Mouse (Mus musculus): Measurements from ENCODE around the gene 0610037L13Rik.

Gene 0610037L13Rik

GRCm38 (mm10) chr4:107889731-107890432 is at the start of gene 0610037L13Rik:
Gene 0610037L13Rik (plus strand): TSS chr4:107889813.
- DNase-seq (ENCODE audit: low read depth, low spot score) = peak; percentile 91

GRCm38 (mm10) chr4:107843687-107844086 is 45.9 kb upstream of the 0610037L13Rik start:
- DNase-seq (ENCODE audit: low read depth, low spot score) = no peak

- DNase-seq (ENCODE audit: low read depth, low spot score) = no peak
These were observed 44.6 kb upstream of the 0610037L13Rik start for GRCm38 (mm10) chr4:107844971-107845370.

- no peak for DNase-seq (ENCODE audit: low read depth, low spot score)
These were observed 42.8 kb upstream of the 0610037L13Rik start for GRCm38 (mm10) chr4:107846795-107847194.

GRCm38 (mm10) chr4:107848546-107848945 is 41.1 kb upstream of the 0610037L13Rik start:
- no peak for DNase-seq (ENCODE audit: low read depth, low spot score)

- no peak for DNase-seq (ENCODE audit: low read depth, low spot score)
These were observed 40.0 kb upstream of the 0610037L13Rik start for GRCm38 (mm10) chr4:107849621-107850020.

GRCm38 (mm10) chr4:107850091-107850490 is 39.5 kb upstream of the 0610037L13Rik start:
- DNase-seq (ENCODE audit: low read depth, low spot score) = no peak

GRCm38 (mm10) chr4:107853333-107853732 is 36.3 kb upstream of the 0610037L13Rik start:
- no peak for DNase-seq (ENCODE audit: low read depth, low spot score)

GRCm38 (mm10) chr4:107853836-107854235 is 35.8 kb upstream of the 0610037L13Rik start:
- no peak for DNase-seq (ENCODE audit: low read depth, low spot score)

- DNase-seq (ENCODE audit: low read depth, low spot score) = no peak
These were observed 32.5 kb upstream of the 0610037L13Rik start for GRCm38 (mm10) chr4:107856958-107857686.

- DNase-seq (ENCODE audit: low read depth, low spot score) = no peak
These were observed 30.6 kb upstream of the 0610037L13Rik start for GRCm38 (mm10) chr4:107858995-107859394.

GRCm38 (mm10) chr4:107864866-107865265 is 24.7 kb upstream of the 0610037L13Rik start:
- DNase-seq (ENCODE audit: low read depth, low spot score) = no peak

GRCm38 (mm10) chr4:107879254-107880050 is 10.2 kb upstream of the 0610037L13Rik start, which contains the start of gene Magoh:
Gene Magoh (plus strand): TSS chr4:107879755.
- DNase-seq (ENCODE audit: low read depth, low spot score) = peak; percentile 81

GRCm38 (mm10) chr4:107881631-107882030 is 8.0 kb upstream of the 0610037L13Rik start:
- no peak for DNase-seq (ENCODE audit: low read depth, low spot score)

- no peak for DNase-seq (ENCODE audit: low read depth, low spot score)
These were observed 3.2 kb upstream of the 0610037L13Rik start for GRCm38 (mm10) chr4:107886371-107886770.

- no peak for DNase-seq (ENCODE audit: low read depth, low spot score)
These were observed 255 bp upstream of the 0610037L13Rik start for GRCm38 (mm10) chr4:107889385-107889730.

- no peak for DNase-seq (ENCODE audit: low read depth, low spot score)
These were observed 3.0 kb downstream of the 0610037L13Rik start for GRCm38 (mm10) chr4:107892663-107893062.

GRCm38 (mm10) chr4:107899211-107899927 is 9.8 kb downstream of the 0610037L13Rik start:
- DNase-seq (ENCODE audit: low read depth, low spot score) = no peak

GRCm38 (mm10) chr4:107900206-107900605 is 10.6 kb downstream of the 0610037L13Rik start:
- no peak for DNase-seq (ENCODE audit: low read depth, low spot score)

GRCm38 (mm10) chr4:107904252-107904651 is 14.6 kb downstream of the 0610037L13Rik start:
- no peak for DNase-seq (ENCODE audit: low read depth, low spot score)

- no peak for DNase-seq (ENCODE audit: low read depth, low spot score)
These were observed 16.9 kb downstream of the 0610037L13Rik start for GRCm38 (mm10) chr4:107906561-107906960.
